Mouse (Mus musculus): ENCODE results near the gene Uba7. TPM values are rescaled to one million over a fixed set of nuclear protein-coding genes. Genes with fewer than 3 reads are reported as not detected.
A peak's percentile ranks its signal among the peaks of the same experiment; 100 is the strongest.

Gene Uba7
- total RNA-seq (2014; rRNA removed), result 3.5 and 4.0 TPM in 2 replicates
- 4.5 and 4.8 TPM in 2 replicates for polyA plus RNA-seq (2015; fragmentation: Nextera tagmentation; extraction: Ambion mirVana)

DNA sequence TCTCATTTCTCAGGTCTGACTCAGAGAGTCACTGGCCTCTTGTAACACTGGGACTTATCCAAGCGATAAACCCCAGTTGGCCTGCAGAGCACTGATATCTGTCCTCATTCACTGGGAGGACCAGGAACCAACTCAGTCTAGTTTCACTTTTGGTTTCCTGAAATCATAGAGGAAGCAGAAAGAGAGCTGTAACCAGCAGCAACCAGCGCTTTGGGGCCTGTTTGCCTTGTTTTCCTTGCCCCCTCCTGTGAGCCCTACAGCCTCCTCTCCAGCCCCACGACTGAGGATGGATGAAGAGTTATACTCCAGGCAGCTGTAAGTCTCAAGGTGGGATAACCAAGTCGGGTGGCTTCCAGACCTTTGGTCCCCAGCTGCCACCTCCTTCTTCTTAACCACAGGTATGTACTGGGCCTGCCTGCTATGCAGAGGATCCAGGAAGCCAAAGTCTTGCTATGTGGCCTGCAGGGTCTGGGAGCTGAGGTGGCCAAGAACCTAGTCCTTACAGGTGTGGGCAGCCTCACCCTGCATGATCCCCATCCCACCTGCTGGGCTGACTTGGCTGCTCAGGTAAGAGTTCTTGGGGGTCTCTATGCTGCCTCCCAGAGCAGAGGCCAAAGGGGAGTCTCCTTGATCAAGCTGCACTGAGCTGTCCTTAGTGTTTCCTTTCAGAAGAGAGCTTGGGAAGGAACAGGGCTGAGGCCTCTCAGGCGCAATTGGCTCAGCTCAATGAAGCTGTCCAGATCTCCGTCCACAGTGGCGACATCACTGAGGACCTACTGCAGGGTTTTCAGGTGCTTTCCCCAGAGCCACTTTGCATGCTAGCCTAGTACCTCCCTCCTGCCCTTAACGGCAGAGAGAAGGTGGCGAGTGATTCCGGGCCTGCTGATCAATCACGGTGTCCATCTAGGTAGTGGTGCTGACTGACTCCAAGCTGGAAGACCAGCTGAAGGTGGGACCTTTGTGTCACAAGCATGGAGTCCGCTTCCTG is at the start of gene Uba7:
Gene Uba7 (plus strand): TSS at position 107 of the 988 bp plus-strand sequence.
- H3K9me3 ChIP-seq (ENCODE audit: low read length), result no peaks in the 10 kb centered on the region
- no peaks in the 10 kb centered on the region for H3K27me3 ChIP-seq (ENCODE audit: insufficient read depth, low read length)
- H3K4me3 ChIP-seq (ENCODE audit: low read depth, low read length), result no peak within 1 kb of the TSS
- H3K4me1 ChIP-seq (ENCODE audit: insufficient read depth), result no peaks in the 10 kb centered on the region
- H3K4me2 ChIP-seq (ENCODE audit: low read depth), result no peak within 1 kb of the TSS
- 77% methylated on average over 12 of the region's 12 CpGs for WGBS
- H3K36me3 ChIP-seq (ENCODE audit: insufficient read depth), result 0 out of 2 replicates have a peak, but pooled peaks cover 5% of the 10 kb centered on the region
- ATAC-seq, result no peak
- no peak for TF ChIP-seq CTCF (IDR thresholded peaks at IDR 0.05; ENCODE audit: low read depth)
- DNase-seq, result no peak
- H3K9ac ChIP-seq, result no peak within 1 kb of the TSS
- H3K27ac ChIP-seq (ENCODE audit: low read depth, low read length), result no peak within 1 kb of the TSS

DNA sequence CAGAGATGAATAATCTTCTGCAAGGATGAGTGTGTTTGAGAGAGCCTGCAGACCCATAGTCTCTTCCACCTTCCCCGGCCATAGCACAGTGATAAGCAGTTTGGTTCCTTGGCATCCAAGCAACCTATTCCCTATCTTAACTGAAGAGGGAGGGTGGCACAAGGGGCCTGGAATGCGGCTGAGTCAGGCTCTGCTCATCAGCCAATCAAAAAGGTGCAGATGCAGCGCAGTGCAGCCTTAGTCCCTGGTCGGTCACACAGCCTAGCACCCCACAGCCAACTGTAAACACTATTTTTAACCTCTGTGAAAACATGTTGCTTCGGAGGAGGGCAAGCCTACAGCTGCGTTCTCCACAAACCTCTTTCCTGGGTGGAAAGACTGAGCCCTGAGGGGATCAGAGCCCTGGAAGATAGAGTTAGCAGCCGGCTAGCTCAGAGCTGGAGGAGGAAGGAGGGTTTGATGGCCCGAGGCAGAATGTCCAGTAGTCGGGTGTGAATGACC is 48.3 kb upstream of the Uba7 start:
- DNase-seq, result no peak
- no peaks in the 10 kb centered on the region for H3K27me3 ChIP-seq (ENCODE audit: insufficient read depth, low read length)
- no peak for ATAC-seq
- H3K9me3 ChIP-seq (ENCODE audit: low read length), result no peaks in the 10 kb centered on the region
- H3K36me3 ChIP-seq (ENCODE audit: insufficient read depth), result no peaks in the 10 kb centered on the region
- WGBS, result 56% methylated on average over 9 of the region's 9 CpGs
- H3K27ac ChIP-seq (ENCODE audit: low read depth, low read length), result peak overlapping the region; percentile 59
- no peak for TF ChIP-seq CTCF (IDR thresholded peaks at IDR 0.05; ENCODE audit: low read depth)
- H3K4me1 ChIP-seq (ENCODE audit: insufficient read depth), result peaks cover 14% of the 10 kb centered on the region
- no peak overlapping the region for H3K4me3 ChIP-seq (ENCODE audit: low read depth, low read length)
- no peak overlapping the region for H3K4me2 ChIP-seq (ENCODE audit: low read depth)
- H3K9ac ChIP-seq, result no peak overlapping the region

DNA sequence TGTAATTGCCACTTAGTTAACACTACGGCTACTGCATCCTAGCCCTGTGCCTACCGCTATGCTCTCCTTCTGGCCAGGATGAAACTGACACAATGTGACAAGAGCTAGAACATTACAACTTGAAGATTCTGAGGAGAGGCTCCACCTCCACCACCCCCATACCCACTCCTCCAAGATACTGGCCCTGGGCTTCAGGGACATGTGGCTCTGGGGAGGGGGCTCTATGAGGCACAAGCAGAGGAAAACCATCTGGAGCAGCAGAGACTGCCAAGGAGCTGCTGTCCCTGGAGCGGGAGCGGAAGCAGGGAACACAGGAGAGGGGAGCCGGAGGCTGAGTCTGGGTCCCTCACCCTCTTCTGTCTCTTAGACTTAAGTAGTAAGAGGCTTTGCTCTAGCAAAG is 47.6 kb upstream of the Uba7 start:
- H3K9ac ChIP-seq, result no peak overlapping the region
- no peak overlapping the region for H3K4me3 ChIP-seq (ENCODE audit: low read depth, low read length)
- peak; percentile 71 for DNase-seq
- no peaks in the 10 kb centered on the region for H3K36me3 ChIP-seq (ENCODE audit: insufficient read depth)
- ATAC-seq, result peak; percentile 76
- H3K27me3 ChIP-seq (ENCODE audit: insufficient read depth, low read length), result no peaks in the 10 kb centered on the region
- H3K9me3 ChIP-seq (ENCODE audit: low read length), result no peaks in the 10 kb centered on the region
- H3K4me1 ChIP-seq (ENCODE audit: insufficient read depth), result peaks cover 14% of the 10 kb centered on the region
- H3K4me2 ChIP-seq (ENCODE audit: low read depth), result no peak overlapping the region
- peak overlapping the region; percentile 59 for H3K27ac ChIP-seq (ENCODE audit: low read depth, low read length)
- WGBS, result 58% methylated on average over 5 of the region's 5 CpGs
- no peak for TF ChIP-seq CTCF (IDR thresholded peaks at IDR 0.05; ENCODE audit: low read depth)

DNA sequence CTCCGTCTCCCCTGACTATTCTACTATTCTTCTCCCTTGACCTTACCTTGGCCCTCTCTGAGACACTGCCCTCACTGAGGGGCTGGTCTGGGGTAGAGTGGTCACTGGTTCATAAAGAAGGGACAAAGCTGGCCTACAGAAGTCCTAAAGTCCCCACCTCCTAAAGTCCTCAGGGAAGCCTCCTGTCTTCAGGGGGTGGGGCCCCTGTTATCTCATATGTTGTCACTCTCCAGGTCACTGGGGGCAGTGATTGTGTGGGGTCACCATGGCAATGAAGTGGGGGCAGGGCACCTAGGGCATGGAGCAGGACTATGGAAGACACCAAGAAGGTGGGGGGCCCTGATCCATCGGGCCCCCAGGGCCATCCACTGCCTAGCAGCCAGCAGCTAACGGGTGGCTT is 47.1 kb upstream of the Uba7 start, which contains the start of gene Actl11:
Gene Actl11 (plus strand): TSS at position 301 of the 400 bp plus-strand sequence.
- Histone ChIP-seq H3K36me3 (ENCODE audit: insufficient read depth) (no peaks in the 10 kb centered on the region), H3K9ac (no peak within 1 kb of the TSS), H3K4me3 (ENCODE audit: low read depth, low read length) (no peak within 1 kb of the TSS), H3K9me3 (ENCODE audit: low read length) (no peaks in the 10 kb centered on the region), H3K4me2 (ENCODE audit: low read depth) (no peak within 1 kb of the TSS), H3K27me3 (ENCODE audit: insufficient read depth, low read length) (no peaks in the 10 kb centered on the region), H3K27ac (ENCODE audit: low read depth, low read length) (peak within 1 kb of the TSS; percentile 59), H3K4me1 (ENCODE audit: insufficient read depth) (peaks cover 14% of the 10 kb centered on the region)
- TF ChIP-seq CTCF (IDR thresholded peaks at IDR 0.05; ENCODE audit: low read depth), result no peak
- 80% methylated on average over 3 of the region's 3 CpGs for WGBS
- DNase-seq (no peak), ATAC-seq (no peak)

DNA sequence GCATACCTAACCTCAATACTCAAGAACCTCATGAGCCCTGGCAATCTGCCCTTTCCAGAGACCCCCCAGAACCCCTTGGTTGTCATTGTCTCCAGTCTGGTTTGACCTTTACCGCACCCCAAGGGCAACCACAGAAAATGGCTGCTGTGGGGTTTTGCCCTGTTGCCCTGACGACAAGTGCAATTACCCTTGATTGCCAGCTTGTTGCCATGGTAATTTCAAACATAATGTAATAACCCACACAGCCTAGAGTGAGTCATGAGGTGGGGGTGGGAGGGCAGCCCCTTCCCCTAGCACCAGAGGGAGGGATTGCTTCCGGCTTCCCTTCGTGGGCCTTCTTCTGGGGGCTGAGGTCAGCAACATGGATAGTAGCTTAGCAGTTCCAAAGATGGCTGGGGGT is 43.1 kb upstream of the Uba7 start:
- TF ChIP-seq CTCF (IDR thresholded peaks at IDR 0.05; ENCODE audit: low read depth), result no peak
- H3K27me3 ChIP-seq (ENCODE audit: insufficient read depth, low read length), result no peaks in the 10 kb centered on the region
- no peaks in the 10 kb centered on the region for H3K36me3 ChIP-seq (ENCODE audit: insufficient read depth)
- peak; percentile 17; the same call in 1 of the 2 replicates for ATAC-seq
- H3K4me2 ChIP-seq (ENCODE audit: low read depth), result no peak overlapping the region
- WGBS, result 58% methylated on average over 4 of the region's 4 CpGs
- no peak overlapping the region for H3K4me3 ChIP-seq (ENCODE audit: low read depth, low read length)
- H3K27ac ChIP-seq (ENCODE audit: low read depth, low read length), result no peak overlapping the region
- H3K4me1 ChIP-seq (ENCODE audit: insufficient read depth), result 0 out of 2 replicates have a peak, but pooled peaks cover 2% of the 10 kb centered on the region
- DNase-seq, result peak; percentile 43
- no peak overlapping the region for H3K9ac ChIP-seq
- no peaks in the 10 kb centered on the region for H3K9me3 ChIP-seq (ENCODE audit: low read length)

DNA sequence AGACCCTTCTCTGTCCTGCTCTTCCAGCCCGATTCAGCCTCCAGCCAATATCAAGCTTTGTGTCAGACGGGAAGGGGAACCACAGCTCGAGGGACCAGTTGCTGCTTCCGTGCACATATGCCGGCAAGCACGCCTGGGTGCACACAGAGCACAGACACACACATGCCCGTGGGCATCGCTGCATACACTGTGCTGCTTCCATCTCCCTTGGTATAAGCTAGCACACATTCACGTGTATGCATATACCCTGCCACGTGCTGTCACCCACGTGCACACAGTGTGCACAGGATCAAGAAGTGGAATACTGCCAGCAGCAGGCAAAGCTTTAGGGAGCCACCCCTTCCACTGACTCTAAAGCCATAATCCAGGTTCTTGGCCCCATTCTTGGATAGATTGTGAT is 41.2 kb upstream of the Uba7 start:
- Histone ChIP-seq H3K27me3 (ENCODE audit: insufficient read depth, low read length) (no peaks in the 10 kb centered on the region), H3K4me3 (ENCODE audit: low read depth, low read length) (no peak overlapping the region), H3K27ac (ENCODE audit: low read depth, low read length) (no peak overlapping the region), H3K4me1 (ENCODE audit: insufficient read depth) (peaks cover 8% of the 10 kb centered on the region; the same call in 1 of the 2 replicates), H3K9me3 (ENCODE audit: low read length) (no peaks in the 10 kb centered on the region), H3K4me2 (ENCODE audit: low read depth) (no peak overlapping the region), H3K9ac (no peak overlapping the region), H3K36me3 (ENCODE audit: insufficient read depth) (no peaks in the 10 kb centered on the region)
- TF ChIP-seq CTCF (IDR thresholded peaks at IDR 0.05; ENCODE audit: low read depth), result no peak
- WGBS, result 77% methylated on average over 11 of the region's 11 CpGs
- peak; percentile 24 for DNase-seq
- no peak for ATAC-seq

DNA sequence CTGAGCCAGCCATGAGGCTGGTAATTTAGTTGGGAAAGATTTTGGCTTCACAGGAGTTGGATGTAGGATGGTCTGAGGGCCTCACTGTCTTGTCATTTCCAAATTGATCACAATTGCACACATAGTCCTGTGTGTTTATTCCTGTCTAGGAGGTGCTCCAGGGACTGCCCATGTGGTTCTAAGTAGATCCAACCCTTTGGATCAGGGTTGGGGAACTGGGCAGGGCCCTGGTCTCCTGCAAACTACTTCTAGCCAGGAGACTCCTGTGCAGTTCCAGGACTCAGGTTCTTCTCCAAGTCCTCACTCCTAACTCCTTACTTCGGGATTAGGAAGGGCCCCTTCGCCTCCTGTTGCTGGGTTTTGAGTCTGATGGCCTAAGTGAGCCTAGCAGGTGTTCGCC is 39.9 kb upstream of the Uba7 start, which contains the start of gene Camkv:
Gene Camkv (plus strand): TSS at position 301 of the 400 bp plus-strand sequence.
- DNase-seq, result no peak
- Histone ChIP-seq H3K4me1 (ENCODE audit: insufficient read depth) (peaks cover 8% of the 10 kb centered on the region; the same call in 1 of the 2 replicates), H3K4me2 (ENCODE audit: low read depth) (peak within 1 kb of the TSS; percentile 74), H3K27me3 (ENCODE audit: insufficient read depth, low read length) (no peaks in the 10 kb centered on the region), H3K4me3 (ENCODE audit: low read depth, low read length) (peak within 1 kb of the TSS; percentile 59), H3K36me3 (ENCODE audit: insufficient read depth) (no peaks in the 10 kb centered on the region), H3K9ac (peak within 1 kb of the TSS; percentile 80), H3K27ac (ENCODE audit: low read depth, low read length) (peak within 1 kb of the TSS; percentile 50), H3K9me3 (ENCODE audit: low read length) (no peaks in the 10 kb centered on the region)
- no peak for ATAC-seq
- 15% methylated on average over 3 of the region's 3 CpGs for WGBS
- no peak for TF ChIP-seq CTCF (IDR thresholded peaks at IDR 0.05; ENCODE audit: low read depth)

Measured in forebrain, postnatal 0 days (tissue).